Mouse (Mus musculus) liver, postnatal 0 days (tissue): ENCODE measurements around the gene Dlg2.

Experiments used
- CTCF ChIP-seq: sonication (generic); IDR thresholded peaks from 2 replicates; pipeline ENCODE4 v1.5.1; 2016; ENCODE audit warnings: antibody characterized with exemption, low read depth
- EP300 ChIP-seq: IDR thresholded peaks from 2 replicates; pipeline ENCODE4 v1.6.1; 2016; ENCODE audit warnings: antibody characterized with exemption, low read depth, mild to moderate bottlenecking

GRCm38 (mm10) chr7:91962956-91963355, 1486.5 kb downstream of the Dlg2 start:
- TF ChIP-seq CTCF (no peak), EP300 (no peak)
